Mouse (Mus musculus): Measurements from ENCODE around the gene Ccdc77.

Ccdc77 gene

GRCm38 (mm10) chr6:120363688-120364522 lies at the start of gene Ccdc77, which contains the start of gene Kdm5a:
Gene Ccdc77 (minus strand): TSS chr6:120364374.
Gene Kdm5a (plus strand): TSS chr6:120364124.
- DNase-seq (ENCODE audit: low read depth, low spot score): peak; percentile 97

DNA sequence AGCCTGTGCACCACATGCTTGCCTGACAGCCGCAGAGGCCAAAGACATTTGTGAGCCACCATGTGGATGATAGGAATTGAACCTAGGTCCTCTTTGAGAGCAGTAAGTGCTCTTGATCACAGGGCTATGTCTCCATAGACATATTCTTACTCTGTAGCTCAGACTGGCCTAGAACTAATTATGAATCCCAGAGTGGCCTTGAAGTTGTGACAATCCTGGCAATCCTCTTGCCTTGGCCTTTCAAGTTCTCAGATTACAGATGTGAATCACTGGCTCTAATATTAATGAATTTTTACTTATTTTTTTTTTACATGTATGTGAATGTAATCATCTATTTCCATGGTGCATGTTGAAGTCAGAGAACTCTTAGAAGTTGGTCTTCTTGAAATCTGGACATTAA lies 39.8 kb upstream of the Ccdc77 start:
- no peak for DNase-seq (ENCODE audit: low read depth, low spot score)

DNA sequence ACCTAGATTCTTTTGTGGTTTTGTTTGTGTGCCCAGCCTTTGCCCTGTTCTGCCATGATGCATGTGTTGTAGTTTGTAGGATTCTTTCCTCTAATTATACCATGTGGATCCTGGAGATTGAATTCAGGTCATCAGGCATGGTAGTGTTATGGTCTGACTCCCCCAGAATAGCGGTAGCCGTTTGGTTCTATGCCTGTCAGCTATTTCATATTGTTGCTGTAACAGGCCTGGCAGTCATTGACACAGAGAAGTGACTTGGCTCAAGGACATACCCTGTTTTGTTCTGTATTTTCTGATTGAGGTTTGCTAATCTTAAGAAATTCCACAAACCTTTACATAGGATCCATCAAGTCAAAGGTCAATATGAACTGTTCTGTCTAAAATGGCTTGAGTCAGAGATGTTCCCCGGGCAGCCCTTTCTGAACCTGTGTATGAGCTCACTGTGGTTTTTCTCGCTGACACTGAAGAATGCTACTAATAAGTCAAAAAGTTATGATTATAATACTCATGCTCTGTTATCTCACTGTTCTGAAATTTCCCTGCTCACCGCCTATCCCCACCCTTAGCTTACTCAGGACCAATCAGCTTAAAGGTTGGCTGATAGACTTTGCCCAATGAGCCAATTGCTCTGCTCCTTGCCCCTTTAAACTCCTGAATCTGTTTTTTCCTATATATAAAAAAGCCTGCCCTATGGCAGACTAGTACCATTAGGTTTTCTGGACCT lies 31.6 kb upstream of the Ccdc77 start:
- DNase-seq (ENCODE audit: low read depth, low spot score): no peak

GRCm38 (mm10) chr6:120392811-120393210 lies 28.6 kb upstream of the Ccdc77 start:
- no peak for DNase-seq (ENCODE audit: low read depth, low spot score)

- no peak for DNase-seq (ENCODE audit: low read depth, low spot score)
These were observed 25.9 kb upstream of the Ccdc77 start for GRCm38 (mm10) chr6:120390054-120390453.

- DNase-seq (ENCODE audit: low read depth, low spot score): no peak
These were observed 12.6 kb upstream of the Ccdc77 start for GRCm38 (mm10) chr6:120376736-120377135.

- peak; percentile 8 for DNase-seq (ENCODE audit: low read depth, low spot score)
These were observed 877 bp upstream of the Ccdc77 start for GRCm38 (mm10) chr6:120365051-120365450.

GRCm38 (mm10) chr6:120364523-120364905 lies 340 bp upstream of the Ccdc77 start:
- DNase-seq (ENCODE audit: low read depth, low spot score): peak; percentile 4

DNA sequence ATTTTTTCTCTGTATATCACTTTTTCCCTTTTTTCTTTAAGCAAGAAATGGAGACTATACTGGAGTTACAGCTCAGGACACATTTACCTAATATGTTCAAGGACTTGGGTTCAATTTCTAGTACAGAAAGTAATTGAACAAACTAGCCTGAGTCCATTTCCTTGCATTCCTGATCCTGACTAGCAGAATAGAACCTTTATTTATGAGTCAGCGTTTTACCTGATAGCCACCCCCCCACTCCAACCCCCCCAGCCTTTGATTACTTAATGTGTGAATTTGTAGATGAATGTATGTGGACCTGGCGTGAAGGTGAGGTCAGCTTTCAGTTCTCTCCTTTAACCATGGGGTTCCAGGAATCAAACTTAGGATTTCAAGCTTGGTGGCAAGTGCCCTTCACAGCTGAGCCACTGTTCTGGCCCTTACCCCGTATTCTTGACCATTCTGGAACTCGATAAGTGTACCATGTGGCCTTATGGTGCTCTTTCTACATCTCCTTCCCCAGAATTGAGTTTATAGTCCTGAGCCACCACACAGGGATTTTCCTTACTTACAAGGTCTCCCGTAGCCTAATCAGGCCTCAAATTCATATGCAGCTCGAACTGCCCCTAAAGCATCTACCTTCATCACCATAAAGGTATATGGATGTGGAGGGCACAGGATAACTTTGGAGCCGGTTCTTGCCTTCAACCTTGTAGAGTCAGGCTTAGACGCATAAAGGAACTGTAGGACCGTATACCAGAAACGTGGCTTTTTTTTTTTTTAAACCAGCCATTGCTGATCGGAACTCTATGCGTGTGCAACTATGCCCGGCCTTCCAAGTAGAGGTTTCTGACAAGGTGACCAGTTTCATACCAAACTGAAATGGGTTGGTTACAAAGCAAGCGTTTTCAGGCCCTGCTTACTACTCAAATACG lies 1.1 kb downstream of the Ccdc77 start:
- DNase-seq (ENCODE audit: low read depth, low spot score): no peak

- no peak for DNase-seq (ENCODE audit: low read depth, low spot score)
These were observed 2.0 kb downstream of the Ccdc77 start for GRCm38 (mm10) chr6:120362124-120362523.

- DNase-seq (ENCODE audit: low read depth, low spot score): peak; percentile 94
These were observed 6.9 kb downstream of the Ccdc77 start for GRCm38 (mm10) chr6:120356951-120357945.

DNA sequence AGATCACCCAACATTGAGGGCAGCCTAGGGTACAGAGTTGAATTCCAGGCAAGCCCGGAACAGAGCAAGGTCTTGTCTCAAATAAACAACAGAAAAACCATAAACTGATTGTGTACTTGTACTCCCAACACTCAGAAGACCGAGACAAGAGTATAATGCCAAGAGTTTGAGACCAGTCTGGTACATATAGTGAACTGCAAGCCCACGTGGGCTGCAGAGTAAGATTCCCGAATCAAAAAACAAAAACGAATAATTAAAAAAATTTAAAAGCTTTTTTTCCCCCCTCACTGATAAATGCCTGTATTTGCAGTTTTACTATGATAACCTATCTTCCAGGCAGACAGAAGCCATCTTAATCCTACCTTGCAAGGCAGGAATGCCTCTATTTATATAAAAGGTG lies 7.7 kb downstream of the Ccdc77 start:
- no peak for DNase-seq (ENCODE audit: low read depth, low spot score)

DNA sequence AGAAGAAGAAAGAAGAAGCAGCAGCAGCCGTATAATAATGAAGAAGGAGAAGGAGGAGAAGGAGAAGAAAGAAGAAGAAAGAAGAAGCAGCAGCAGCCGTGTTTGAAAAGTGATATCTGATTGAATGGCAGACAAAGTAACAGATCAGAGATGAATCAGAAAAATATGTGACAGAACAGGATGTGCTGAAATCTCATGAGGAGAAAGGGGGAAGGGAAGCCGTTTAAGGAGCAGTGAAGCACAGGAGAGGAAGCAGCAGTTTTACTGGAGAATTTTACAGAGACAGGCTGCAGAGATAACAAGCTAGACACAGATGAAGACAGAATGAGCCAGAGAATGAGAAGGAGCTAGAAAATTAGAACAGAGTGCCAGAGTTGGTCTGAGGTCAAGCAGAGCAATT lies 15.2 kb downstream of the Ccdc77 start:
- no peak for DNase-seq (ENCODE audit: low read depth, low spot score)

GRCm38 (mm10) chr6:120343992-120344391 lies 20.2 kb downstream of the Ccdc77 start:
- no peak for DNase-seq (ENCODE audit: low read depth, low spot score)

DNA sequence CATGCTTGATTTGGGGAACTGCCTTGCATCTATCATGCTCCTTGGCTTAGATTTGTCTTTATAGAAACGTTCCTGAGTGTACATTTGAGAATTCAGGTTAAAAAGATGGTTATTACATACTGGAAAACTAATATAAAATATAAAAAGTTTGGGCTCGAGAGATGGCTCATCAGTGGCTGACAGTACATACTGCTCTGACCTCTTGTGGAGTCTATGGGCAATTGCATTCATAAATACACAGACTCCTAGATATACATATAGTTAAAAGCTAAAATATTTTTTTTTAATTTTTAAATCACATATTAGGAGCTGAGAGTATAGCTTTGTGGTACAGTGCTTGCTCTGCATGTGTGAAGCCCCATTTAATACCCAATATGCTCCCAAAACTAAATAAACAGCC lies 31.8 kb downstream of the Ccdc77 start:
- DNase-seq (ENCODE audit: low read depth, low spot score): no peak

- peak; percentile 83 for DNase-seq (ENCODE audit: low read depth, low spot score)
These were observed 39.8 kb downstream of the Ccdc77 start for GRCm38 (mm10) chr6:120324295-120324927.

- no peak for DNase-seq (ENCODE audit: low read depth, low spot score)
These were observed 43.8 kb downstream of the Ccdc77 start for GRCm38 (mm10) chr6:120320369-120320768.

DNA sequence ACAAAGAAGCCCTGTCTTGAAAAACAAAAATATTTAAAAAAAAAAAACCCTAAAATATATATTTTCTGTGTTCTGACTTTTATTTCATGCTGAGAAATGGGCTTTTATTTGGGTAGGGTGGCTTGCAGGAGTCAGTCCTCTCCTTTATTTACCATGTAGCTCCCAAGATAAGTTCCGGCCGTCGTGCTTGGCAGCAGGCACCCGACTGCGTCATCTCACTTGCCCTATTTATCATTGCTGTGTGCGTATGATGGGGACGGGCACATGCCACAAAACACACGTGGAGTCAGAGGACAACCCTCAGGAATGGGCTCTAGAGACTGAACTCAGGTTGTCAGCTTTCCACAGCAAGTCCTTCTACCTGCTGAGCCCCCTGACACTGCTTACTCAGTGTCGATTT lies 45.0 kb downstream of the Ccdc77 start:
- DNase-seq (ENCODE audit: low read depth, low spot score): no peak

DNA sequence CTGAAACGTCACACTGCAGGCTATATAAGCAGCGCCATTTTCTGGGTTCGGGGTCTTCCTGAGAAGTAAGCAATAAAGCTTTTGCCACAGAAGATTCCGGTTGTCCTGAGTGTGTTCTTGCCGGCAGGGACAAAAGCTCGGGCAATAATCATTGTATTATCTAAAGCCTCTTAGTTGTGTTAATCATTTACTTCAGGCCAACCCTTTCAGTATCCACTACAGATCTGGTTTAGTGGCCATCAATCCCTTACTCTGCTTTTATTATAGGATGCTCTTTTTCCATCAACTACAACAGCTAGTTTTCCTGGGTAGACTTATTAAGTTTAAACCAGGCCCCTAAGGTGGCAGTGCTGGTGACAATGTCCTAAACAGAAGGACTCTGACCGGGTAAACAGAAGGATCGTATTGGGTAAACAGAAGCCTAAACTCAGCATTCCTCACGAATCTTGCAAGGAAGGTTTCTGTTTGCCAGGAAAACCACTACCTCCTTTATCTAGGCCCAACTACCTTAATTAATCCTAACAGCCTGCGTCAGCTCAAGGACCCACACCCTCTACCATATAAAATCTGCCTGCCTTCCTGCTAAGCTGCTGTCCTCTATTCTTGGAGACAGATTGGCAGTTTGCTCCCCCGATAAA lies 45.8 kb downstream of the Ccdc77 start:
- DNase-seq (ENCODE audit: low read depth, low spot score): no peak

DNA sequence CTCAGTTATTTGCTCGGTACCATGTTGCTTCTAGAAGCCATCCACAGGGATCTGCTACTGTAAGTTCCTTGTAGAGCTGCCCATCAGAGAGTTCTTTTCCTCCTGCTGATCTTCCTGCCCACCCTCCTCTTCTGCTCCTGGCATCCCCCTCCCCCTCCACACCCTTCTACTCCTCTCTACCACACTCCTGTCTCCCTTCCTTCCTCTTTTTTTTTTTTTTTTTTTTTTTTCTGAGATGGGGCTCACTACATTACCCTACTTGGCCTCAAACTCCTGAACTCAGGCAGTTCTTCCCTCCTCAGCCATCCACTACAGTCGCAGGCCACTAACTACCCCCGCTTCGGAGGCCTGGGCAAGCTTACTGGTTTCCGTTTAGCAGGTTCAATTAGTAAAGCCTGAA lies 51.7 kb downstream of the Ccdc77 start:
- no peak for DNase-seq (ENCODE audit: low read depth, low spot score)

All from forelimb bud, embryonic 11.5 days (tissue).